Mouse (Mus musculus) CH12.LX (cell line): ENCODE measurements around the gene Arhgap42. TPM values are rescaled to one million over a fixed set of nuclear protein-coding genes. Genes with fewer than 3 reads are reported as not detected.
A peak's percentile ranks its signal among the peaks of the same experiment; 100 is the strongest.

Source experiments
- DNase-seq: peaks from one replicate; pipeline ENCODE4 v3.0.0-alpha.2; 2013; ENCODE audit errors: extremely low read depth
- H3K27ac ChIP-seq: 2 replicates; pipeline ENCODE4 v1.5.1; 2012; ENCODE audit warnings: low read depth, mild to moderate bottlenecking, control low read depth, moderate library complexity; ENCODE audit not compliant: insufficient read depth
- H3K27me3 ChIP-seq: replicated peaks from 2 replicates; pipeline ENCODE3; 2012; ENCODE audit warnings: inconsistent platforms
- H3K36me3 ChIP-seq, 2 experiments: replicated peaks in 1 of 2; 2 replicates each; pipeline versions ENCODE3 to v1.6.1; 2012; ENCODE audit warnings: inconsistent platforms in 1 of 2, low read length in 1 of 2, mild to moderate bottlenecking in 1 of 2, mixed read lengths in 1 of 2, moderate library complexity in 1 of 2; ENCODE audit not compliant: control insufficient read depth in 1 of 2, insufficient read depth in 1 of 2
- H3K4me1 ChIP-seq, 2 experiments: 2 replicates each; pipeline ENCODE4 v1.6.1; 2012; ENCODE audit warnings: inconsistent platforms in 1 of 2, moderate library complexity in 1 of 2; ENCODE audit not compliant: insufficient read depth in 2 of 2, control insufficient read depth in 1 of 2
- H3K4me2 ChIP-seq: 2 replicates; pipeline ENCODE4 v1.6.1; 2012; ENCODE audit warnings: low read depth, mild to moderate bottlenecking, control low read depth; ENCODE audit not compliant: poor library complexity, insufficient read depth, severe bottlenecking
- H3K4me3 ChIP-seq, 3 experiments: fragments of 150-350 bp in 1 of 3; sonication (generic) in 1 of 3; replicated peaks in 1 of 3; 2 replicates each; pipeline versions ENCODE3 to v1.5.1; 2011 to 2012; ENCODE audit warnings: low read depth in 2 of 3, low read length in 2 of 3, mild to moderate bottlenecking in 2 of 3, moderate library complexity in 2 of 3, control low read depth in 1 of 3, improper control_type of control experiment in 1 of 3, inconsistent platforms in 1 of 3, mixed read lengths in 1 of 3; ENCODE audit not compliant: poor library complexity in 1 of 3
- H3K79me2 ChIP-seq: replicated peaks from 2 replicates; pipeline ENCODE4 v1.6.1; 2012; ENCODE audit warnings: mild to moderate bottlenecking, moderate library complexity; ENCODE audit not compliant: control insufficient read depth, poor library complexity, insufficient read depth, severe bottlenecking; ENCODE audit errors: extremely low read depth
- H3K9ac ChIP-seq: 2 replicates; pipeline ENCODE4 v1.6.1; 2012; ENCODE audit warnings: low read depth, mild to moderate bottlenecking, control low read depth, moderate library complexity; ENCODE audit not compliant: insufficient read depth
- H3K9me3 ChIP-seq: replicated peaks from 2 replicates; pipeline ENCODE3; 2012; ENCODE audit warnings: low read length, inconsistent platforms, mixed read lengths
- CTCF ChIP-seq, 2 experiments: IDR thresholded peaks in 1 of 2; conservative IDR thresholded peaks in 1 of 2; 2 replicates each; pipeline ENCODE4 v1.5.1; 2011 to 2012; ENCODE audit warnings: low read depth in 2 of 2, low read length in 2 of 2, improper control_type of control experiment in 1 of 2, inconsistent platforms in 1 of 2, mild to moderate bottlenecking in 1 of 2, moderate library complexity in 1 of 2
- EP300 ChIP-seq: IDR thresholded peaks from 2 replicates; pipeline ENCODE4 v1.6.1; 2011; ENCODE audit warnings: low read length, improper control_type of control experiment
- HCFC1 ChIP-seq: IDR thresholded peaks from 2 replicates; pipeline ENCODE4 v1.6.1; 2012; ENCODE audit warnings: low read depth, mild to moderate bottlenecking, inconsistent platforms, low read length, improper control_type of control experiment
- MEF2A ChIP-seq: IDR thresholded peaks from 2 replicates; pipeline ENCODE4 v1.6.1; 2014; ENCODE audit warnings: low read depth, mild to moderate bottlenecking, inconsistent platforms, low read length, improper control_type of control experiment, borderline replicate concordance
- MXI1 ChIP-seq: IDR thresholded peaks from 2 replicates; pipeline ENCODE4 v1.6.1; 2011; ENCODE audit warnings: mild to moderate bottlenecking, low read depth, low read length, improper control_type of control experiment
- MYC ChIP-seq: IDR thresholded peaks from 2 replicates; pipeline ENCODE4 v1.6.1; 2011; ENCODE audit warnings: low read depth, mild to moderate bottlenecking, improper control_type of control experiment, low read length
- RAD21 ChIP-seq: IDR thresholded peaks from 2 replicates; pipeline ENCODE4 v1.6.1; 2011; ENCODE audit warnings: low read depth, mild to moderate bottlenecking, low read length, improper control_type of control experiment, moderate library complexity
- RCOR1 ChIP-seq: conservative IDR thresholded peaks from 2 replicates; pipeline ENCODE4 v1.6.1; 2012; ENCODE audit warnings: low read depth, mild to moderate bottlenecking, inconsistent platforms, low read length, improper control_type of control experiment
- SMC3 ChIP-seq: IDR thresholded peaks from 2 replicates; pipeline ENCODE4 v1.6.1; 2011; ENCODE audit warnings: low read depth, low read length, improper control_type of control experiment
- TBP ChIP-seq: conservative IDR thresholded peaks from 2 replicates; pipeline ENCODE4 v1.6.1; 2011; ENCODE audit warnings: low read depth, low read length, improper control_type of control experiment
- ZC3H11A ChIP-seq: IDR thresholded peaks from 2 replicates; pipeline ENCODE4 v1.6.1; 2012; ENCODE audit warnings: low read depth, mild to moderate bottlenecking, inconsistent platforms, low read length, improper control_type of control experiment
- ZMIZ1 ChIP-seq: IDR thresholded peaks from 2 replicates; pipeline ENCODE4 v1.6.1; 2012; ENCODE audit warnings: low read depth, mild to moderate bottlenecking, inconsistent platforms, low read length, improper control_type of control experiment
- ZNF384 ChIP-seq: IDR thresholded peaks from 2 replicates; pipeline ENCODE4 v1.6.1; 2012; ENCODE audit warnings: low read depth, low read length, improper control_type of control experiment, inconsistent platforms
- dilution Hi-C: fragments of 300-500 bp; cut with MboI; formaldehyde crosslinking; loops from 2 replicates; pipeline ENCODE4 v1.14.3; 2020; ENCODE audit warnings: low sequenced_read_pairs; ENCODE audit not compliant: extremely low pct_unique_long_range_greater_than_20kb, extremely low pct_ligation_motif_present
- in situ Hi-C: fragments of 300-500 bp; cut with MboI; formaldehyde crosslinking; loops from 3 replicates; pipeline ENCODE4 v1.14.3; 2019; ENCODE audit warnings: low sequenced_read_pairs, low pct_ligation_motif_present, low pct_unique_long_range_greater_than_20kb, mixed read lengths
- polyA plus RNA-seq: library from polyadenylated mRNA; unstranded; fragments of >175 nt; gene quantifications from 2 replicates; pipeline ENCODE4 v1.2.1, GENCODE M21; 2012; ENCODE audit warnings: low read depth; ENCODE audit not compliant: insufficient read length
- total RNA-seq, 2 experiments: library from RNA; depleted of rRNA; stranded (reverse); fragments of 300-350 nt in 1 of 2; fragments of >200 nt in 1 of 2; gene quantifications; 2 replicates each; pipeline ENCODE4 v1.2.3; 2012 to 2014

The Arhgap42 gene
- total and polyA plus RNA-seq, 3 experiments, result not detected

DNA sequence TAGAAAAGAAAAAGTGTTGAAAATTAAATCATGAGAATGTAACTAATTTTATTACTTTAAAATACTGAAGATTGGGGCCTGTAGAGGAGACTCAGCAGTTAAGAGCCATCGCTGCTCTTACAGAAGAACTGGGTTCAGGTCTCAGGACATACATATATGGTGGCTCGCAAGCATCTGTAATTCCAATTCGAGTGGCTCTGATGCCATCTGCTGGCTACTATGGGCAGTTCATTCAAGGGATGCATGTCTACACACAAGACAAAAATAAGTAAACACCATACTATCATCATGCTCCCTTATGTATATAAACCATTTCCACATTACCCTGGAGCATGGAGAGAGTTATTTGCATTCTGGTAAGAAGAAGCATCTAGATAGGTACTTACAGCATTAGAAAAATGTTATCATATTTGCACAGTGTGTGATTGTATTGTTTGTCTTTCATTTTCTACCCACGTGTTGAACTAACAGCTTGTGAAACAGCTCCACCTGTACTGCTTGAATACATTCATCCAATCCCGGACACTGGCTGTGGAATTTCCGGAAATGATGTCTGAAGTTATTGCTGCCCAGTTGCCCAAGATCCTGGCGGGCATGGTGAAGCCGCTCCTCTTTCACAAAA is 274.3 kb downstream of the Arhgap42 start:
- Histone ChIP-seq H3K79me2 (no peaks in the 10 kb centered on the region), H3K4me2 (no peak overlapping the region), H3K36me3 (no peaks in the 10 kb centered on the region), H3K9me3 (no peaks in the 10 kb centered on the region), H3K4me1 (no peaks in the 10 kb centered on the region), H3K27me3 (no peaks in the 10 kb centered on the region), H3K4me3 (no peak overlapping the region), H3K9ac (no peak overlapping the region), H3K27ac (no peak overlapping the region)
- in situ Hi-C loops (loop anchor here (25.0 kb wide), 1 partner anchor 252 kb away; no protein-coding TSS in a partner anchor), dilution Hi-C loops (no loop called here)
- TF ChIP-seq MEF2A, result no peak
- peak; percentile 61 for TF ChIP-seq SMC3
- TF ChIP-seq ZC3H11A, result no peak
- no peak for TF ChIP-seq ZMIZ1
- TF ChIP-seq CTCF (conservative IDR thresholded peaks at IDR 0.05 in 1 of 2, IDR thresholded peaks at IDR 0.05 in 1 of 2; ENCODE audit: low read depth in 2 of 2, low read length in 2 of 2), result peak; percentile 47 to 59; a peak in 3 of 4 replicates
- TF ChIP-seq ZNF384, result no peak
- TF ChIP-seq EP300, result no peak
- TF ChIP-seq TBP, result no peak
- TF ChIP-seq RAD21, result peak; percentile 60
- no peak for TF ChIP-seq HCFC1
- peak; percentile 54 for DNase-seq

DNA sequence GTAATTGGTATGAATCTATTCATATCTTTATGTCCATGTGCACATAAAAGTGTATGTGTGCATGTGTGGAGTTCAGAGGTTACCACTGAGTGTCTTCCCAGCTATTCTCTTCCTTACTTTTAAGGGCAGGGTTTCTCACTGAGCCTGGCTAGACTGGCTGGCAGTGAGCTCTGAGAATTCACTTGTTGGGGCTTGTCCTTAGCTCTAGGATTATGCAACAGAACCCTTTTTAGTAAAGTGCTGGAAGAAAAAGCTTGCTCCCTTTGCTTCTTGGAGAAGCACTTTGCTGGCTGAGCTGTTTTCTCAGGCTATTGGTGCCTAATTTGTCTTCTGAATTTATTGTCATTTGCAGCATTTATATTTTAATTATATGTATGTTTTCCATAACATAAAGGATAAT is 285.6 kb downstream of the Arhgap42 start:
- Histone ChIP-seq H3K27me3 (no peaks in the 10 kb centered on the region), H3K4me3 (no peak overlapping the region), H3K36me3 (no peaks in the 10 kb centered on the region), H3K9me3 (no peaks in the 10 kb centered on the region), H3K79me2 (no peaks in the 10 kb centered on the region), H3K4me2 (no peak overlapping the region), H3K9ac (no peak overlapping the region), H3K4me1 (no peaks in the 10 kb centered on the region), H3K27ac (no peak overlapping the region)
- in situ Hi-C loops (loop anchor here (25.0 kb wide), 1 partner anchor 241 kb away; no protein-coding TSS in a partner anchor), dilution Hi-C loops (no loop called here)
- no peak for DNase-seq
- no peak for TF ChIP-seq MXI1
- TF ChIP-seq RCOR1, result no peak
- no peak for TF ChIP-seq CTCF (conservative IDR thresholded peaks at IDR 0.05 in 1 of 2, IDR thresholded peaks at IDR 0.05 in 1 of 2; ENCODE audit: low read depth in 2 of 2, low read length in 2 of 2)
- TF ChIP-seq MYC, result no peak
- TF ChIP-seq EP300, result no peak
